Mouse (Mus musculus): ENCODE results near the gene Gnb2.

Gnb2 gene

GRCm38 (mm10) chr5:137533117-137533827, at the start of gene Gnb2, which contains the start of gene Epo:
Gnb2 (minus strand) TSS chr5:137533510.
Epo (minus strand) TSS chr5:137533242.
- DNase-seq = peak; percentile 99

GRCm38 (mm10) chr5:137582702-137583101, 49.4 kb upstream of the Gnb2 start:
- DNase-seq = no peak

GRCm38 (mm10) chr5:137580246-137580645, 46.9 kb upstream of the Gnb2 start:
- no peak for DNase-seq

- DNase-seq = no peak
These were observed 41.2 kb upstream of the Gnb2 start for GRCm38 (mm10) chr5:137574470-137574901.

GRCm38 (mm10) chr5:137570691-137571586, 37.6 kb upstream of the Gnb2 start:
- DNase-seq = peak; percentile 23

- no peak for DNase-seq
These were observed 36.9 kb upstream of the Gnb2 start for GRCm38 (mm10) chr5:137570181-137570580.

- DNase-seq = peak; percentile 76
These were observed 36.4 kb upstream of the Gnb2 start, which contains the start of gene Tfr2 for GRCm38 (mm10) chr5:137569665-137570064. Tfr2 (plus strand) TSS chr5:137569840.

- DNase-seq = no peak
These were observed 35.7 kb upstream of the Gnb2 start for GRCm38 (mm10) chr5:137569031-137569430.

GRCm38 (mm10) chr5:137568223-137568798, 35.0 kb upstream of the Gnb2 start:
- DNase-seq = no peak

GRCm38 (mm10) chr5:137566416-137566815, 33.1 kb upstream of the Gnb2 start:
- no peak for DNase-seq

GRCm38 (mm10) chr5:137565744-137566143, 32.4 kb upstream of the Gnb2 start:
- DNase-seq = no peak

GRCm38 (mm10) chr5:137562965-137563364, 29.7 kb upstream of the Gnb2 start:
- no peak for DNase-seq

GRCm38 (mm10) chr5:137561556-137561955, 28.2 kb upstream of the Gnb2 start:
- no peak for DNase-seq

- DNase-seq = no peak
These were observed 20.6 kb upstream of the Gnb2 start for GRCm38 (mm10) chr5:137553898-137554297.

- peak; percentile 84 for DNase-seq
These were observed 20.1 kb upstream of the Gnb2 start, which contains the start of gene Actl6b for GRCm38 (mm10) chr5:137553411-137553837. Actl6b (plus strand) TSS chr5:137553517.

GRCm38 (mm10) chr5:137553000-137553399, 19.7 kb upstream of the Gnb2 start:
- DNase-seq = no peak

- DNase-seq = peak; percentile 69
These were observed 17.8 kb upstream of the Gnb2 start for GRCm38 (mm10) chr5:137551119-137551518.

- DNase-seq = no peak
These were observed 16.5 kb upstream of the Gnb2 start for GRCm38 (mm10) chr5:137549840-137550239.

- DNase-seq = no peak
These were observed 12.3 kb upstream of the Gnb2 start for GRCm38 (mm10) chr5:137545596-137545995.

- no peak for DNase-seq
These were observed 11.6 kb upstream of the Gnb2 start for GRCm38 (mm10) chr5:137544926-137545325.

GRCm38 (mm10) chr5:137541768-137542540, 8.6 kb upstream of the Gnb2 start:
- DNase-seq = no peak

GRCm38 (mm10) chr5:137540991-137541390, 7.7 kb upstream of the Gnb2 start:
- no peak for DNase-seq
